Mouse (Mus musculus) cerebellum, adult 9-11 months (tissue): ENCODE measurements around the gene Porcn.
A peak's percentile ranks its signal among the peaks of the same experiment; 100 is the strongest.

Experiments
- DNase-seq: peaks from one replicate; pipeline ENCODE4 v3.0.0; 2022

Porcn gene

DNA sequence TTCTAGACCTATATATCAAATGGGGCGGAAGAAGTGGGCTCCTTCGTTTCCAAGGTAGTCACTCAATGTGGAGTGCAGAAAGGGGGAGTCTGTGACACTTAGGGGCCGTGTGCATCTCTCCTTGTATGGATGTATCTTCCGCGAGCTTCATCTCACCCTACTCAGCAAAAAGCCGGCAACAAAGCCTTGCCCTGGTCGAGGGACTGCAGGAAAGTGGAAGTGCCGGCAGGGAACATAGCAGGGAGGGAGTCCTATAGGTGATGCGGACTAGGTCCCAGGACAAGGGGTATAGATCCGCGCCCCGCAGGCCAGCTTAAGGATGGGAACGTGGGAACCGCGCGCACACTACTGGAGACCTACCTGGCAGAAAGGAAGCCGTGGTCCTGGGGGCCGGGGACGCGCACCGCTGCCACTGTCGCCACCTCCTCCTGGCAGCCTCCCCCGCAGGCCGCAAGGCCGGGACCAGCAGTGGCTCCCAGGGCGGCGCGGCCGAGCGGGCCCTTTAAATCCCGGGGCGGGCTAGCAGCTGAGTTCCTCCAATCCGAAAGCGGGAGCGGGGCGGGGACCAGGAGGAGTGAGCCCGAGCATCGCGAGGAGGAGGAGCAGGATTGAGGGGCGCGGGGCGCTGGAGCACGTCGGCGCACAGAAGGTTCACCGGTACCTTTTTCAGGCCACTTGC is at the start of gene Porcn:
Porcn (minus strand) TSS at position 511 of the 679 bp plus-strand sequence.
- peak; percentile 93 for DNase-seq

DNA sequence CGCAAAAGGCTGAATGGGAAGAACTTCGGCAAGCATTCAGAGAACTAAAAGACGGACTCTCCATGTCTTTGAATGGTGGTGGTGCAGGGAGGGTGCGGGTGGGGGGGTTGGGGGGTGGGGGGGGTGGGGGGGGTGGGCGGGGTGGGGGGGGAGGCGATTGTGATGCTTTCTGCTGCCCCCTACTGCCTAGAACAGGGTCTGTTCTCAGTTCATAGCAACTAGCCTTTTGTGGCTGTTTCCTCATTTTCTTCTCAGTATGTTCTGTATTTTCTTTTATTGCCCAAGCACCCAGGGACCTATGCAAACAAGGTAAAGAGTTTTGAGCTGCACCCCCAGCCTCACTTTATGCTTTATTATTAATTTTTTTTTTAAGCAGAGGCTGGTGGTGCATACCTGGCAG is 49.5 kb upstream of the Porcn start:
- no peak for DNase-seq

DNA sequence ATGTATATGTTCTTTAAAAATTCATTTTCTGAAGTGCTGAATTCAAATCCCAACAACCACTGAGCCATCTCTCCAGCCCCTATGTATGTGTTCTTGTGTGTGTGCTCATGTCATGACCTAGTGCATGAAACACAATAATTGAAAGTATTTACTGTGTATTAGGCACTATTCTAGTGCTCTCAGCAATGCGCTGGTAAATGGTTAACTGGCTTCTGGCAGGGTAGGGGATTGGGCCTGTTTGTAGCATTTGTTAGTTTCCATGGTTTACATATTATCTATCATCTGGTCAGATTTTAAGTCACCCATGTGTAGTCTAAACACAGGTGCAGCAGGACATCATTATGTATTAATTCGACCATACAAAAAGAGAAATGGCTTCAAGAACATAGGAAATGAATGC is 47.4 kb upstream of the Porcn start:
- no peak for DNase-seq

DNA sequence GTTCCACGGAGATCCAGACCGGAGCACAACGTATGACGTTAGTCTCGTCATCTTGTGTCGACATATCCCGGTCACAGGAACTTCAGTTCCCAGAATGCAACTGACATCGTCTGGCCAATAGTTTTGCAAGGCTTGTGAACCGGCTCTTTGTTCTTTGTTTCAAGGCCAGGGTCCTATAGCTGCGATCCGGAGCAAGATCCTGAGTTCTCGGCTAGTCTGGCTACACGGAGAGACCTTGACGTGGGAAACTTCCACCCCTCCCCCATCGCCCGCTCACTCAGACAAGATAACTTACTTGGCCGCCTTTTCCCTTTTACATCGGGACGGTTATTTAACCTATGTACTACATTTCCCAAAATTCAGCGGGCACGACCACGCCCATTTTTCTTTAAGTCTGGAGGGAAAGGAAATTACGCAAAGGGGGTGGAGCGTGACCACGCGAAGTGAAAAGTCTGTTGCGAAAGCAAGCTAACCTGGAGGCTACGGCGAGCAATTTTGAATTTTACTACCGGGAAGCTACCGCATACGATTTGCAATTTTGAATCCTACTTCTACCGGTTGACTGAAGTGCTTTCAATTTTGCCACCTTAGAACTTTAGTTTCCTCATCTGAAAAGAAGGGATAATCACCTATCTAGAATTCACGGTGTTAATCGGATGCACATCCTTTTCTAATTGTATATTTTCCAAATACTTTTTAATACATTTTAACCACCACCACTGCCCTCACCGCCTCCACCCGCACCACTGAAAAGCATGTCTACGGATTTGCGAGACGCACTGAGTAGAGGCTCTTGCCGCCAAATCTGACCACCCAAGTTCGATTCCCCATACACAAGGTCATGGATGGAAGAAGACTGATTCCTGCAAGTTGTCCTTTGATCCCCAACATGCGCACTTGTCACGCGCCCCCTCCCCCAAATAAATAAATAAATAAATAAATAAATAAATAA is 46.3 kb upstream of the Porcn start, which contains the start of gene Ftsj1:
Ftsj1 (minus strand) TSS at position 73 of the 952 bp plus-strand sequence.
- peak; percentile 90 for DNase-seq

- no peak for DNase-seq
These were observed 45.5 kb upstream of the Porcn start for GRCm38 (mm10) chrX:8251789-8252333.

DNA sequence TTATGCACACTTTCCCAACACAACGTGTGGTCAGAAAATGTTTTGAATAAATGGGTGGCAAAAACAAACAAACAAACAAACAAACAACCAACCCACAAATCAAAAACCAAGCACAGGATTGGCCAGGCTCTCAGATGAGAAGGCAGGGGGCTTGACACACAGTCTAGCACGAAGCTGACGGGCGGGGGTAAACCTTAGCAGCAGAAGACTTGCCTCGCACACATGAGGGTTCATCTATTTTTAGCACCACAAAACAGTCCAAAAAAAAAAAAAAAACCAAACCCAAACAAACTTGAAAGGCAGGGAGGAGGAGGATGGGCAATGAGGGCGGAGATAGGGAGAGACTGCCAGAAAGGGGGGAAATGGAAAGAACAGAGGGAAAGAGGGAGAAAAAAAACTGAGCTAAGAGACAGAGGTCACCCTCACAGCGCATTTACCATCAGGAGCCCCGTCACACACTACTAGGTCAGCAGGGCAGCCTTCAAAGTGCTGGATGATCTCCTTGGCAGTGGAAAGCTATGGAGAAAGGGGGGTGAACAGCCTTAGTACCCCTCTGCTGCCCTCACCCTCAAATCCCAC is 42.3 kb upstream of the Porcn start:
- no peak for DNase-seq

GRCm38 (mm10) chrX:8247680-8248079 is 41.4 kb upstream of the Porcn start:
- DNase-seq, result no peak

DNA sequence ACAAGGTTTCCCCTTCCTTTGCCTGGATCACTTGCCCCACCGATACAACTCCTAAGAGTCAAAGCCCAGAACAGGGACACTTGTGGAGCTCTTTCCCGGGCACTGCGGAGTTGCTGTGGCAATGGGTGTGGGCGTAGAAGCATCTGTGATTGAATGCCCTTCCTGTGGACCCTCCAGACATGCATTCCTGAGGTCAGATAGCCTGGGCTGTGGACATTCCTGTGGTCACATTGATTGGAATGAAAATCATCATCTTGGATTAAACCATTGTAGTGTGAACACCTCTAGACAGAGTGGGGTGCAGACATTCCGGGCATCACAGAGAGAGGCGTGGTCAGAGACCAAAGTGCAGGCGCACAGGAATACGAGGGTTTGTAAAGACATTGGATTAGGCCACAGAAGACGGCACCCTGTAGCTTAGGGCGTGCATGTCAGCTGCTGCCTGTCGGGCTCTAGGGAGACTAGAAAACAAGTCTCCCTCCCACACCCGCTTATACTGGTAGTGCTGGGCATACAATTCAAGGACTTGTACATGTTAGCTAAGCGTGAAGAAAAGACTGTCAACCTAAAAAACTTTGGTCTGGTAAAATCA is 32.6 kb upstream of the Porcn start:
- DNase-seq, result no peak

GRCm38 (mm10) chrX:8236704-8237103 is 30.4 kb upstream of the Porcn start:
- no peak for DNase-seq

DNA sequence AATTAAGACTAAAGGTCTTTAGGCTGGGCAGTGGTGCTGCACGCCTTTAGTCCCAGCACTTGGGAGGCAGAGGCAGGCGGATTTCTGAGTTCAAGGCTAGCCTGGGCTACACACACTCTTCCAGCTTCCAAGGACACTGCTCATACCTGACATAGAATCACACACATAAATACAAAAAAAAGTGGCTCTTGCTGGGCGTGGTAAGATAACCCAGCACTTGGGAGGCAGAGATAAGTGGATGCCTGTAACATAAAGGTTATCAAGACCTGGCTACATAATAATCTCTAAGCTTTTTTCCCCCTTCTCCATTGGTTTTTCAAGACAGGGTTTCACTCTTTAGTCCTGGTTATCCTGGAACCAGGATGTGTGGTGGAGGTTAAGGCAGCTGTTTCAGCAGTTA is 27.3 kb upstream of the Porcn start:
- DNase-seq, result no peak

DNA sequence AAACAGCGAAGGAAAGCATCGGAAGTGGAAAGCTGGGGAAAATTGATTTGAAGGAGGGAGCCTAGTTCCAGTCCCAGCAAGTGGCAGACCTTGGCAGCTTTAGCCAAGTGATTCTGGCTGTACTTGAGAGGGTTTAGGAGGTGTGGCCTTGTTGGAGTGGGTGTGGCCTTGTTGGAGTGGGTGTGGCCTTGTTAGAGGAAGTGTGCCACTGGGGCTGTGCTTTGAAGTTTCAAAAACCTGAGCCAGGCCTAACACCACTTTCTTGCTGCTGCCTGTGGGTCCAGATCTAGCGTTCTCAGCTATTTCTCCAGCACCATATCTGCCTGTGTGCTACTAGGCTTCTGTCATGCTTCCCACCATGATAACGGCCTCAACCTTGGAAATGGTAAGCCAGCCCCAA is 23.9 kb upstream of the Porcn start:
- no peak for DNase-seq

GRCm38 (mm10) chrX:8223473-8223872 is 17.1 kb upstream of the Porcn start:
- DNase-seq, result no peak

DNA sequence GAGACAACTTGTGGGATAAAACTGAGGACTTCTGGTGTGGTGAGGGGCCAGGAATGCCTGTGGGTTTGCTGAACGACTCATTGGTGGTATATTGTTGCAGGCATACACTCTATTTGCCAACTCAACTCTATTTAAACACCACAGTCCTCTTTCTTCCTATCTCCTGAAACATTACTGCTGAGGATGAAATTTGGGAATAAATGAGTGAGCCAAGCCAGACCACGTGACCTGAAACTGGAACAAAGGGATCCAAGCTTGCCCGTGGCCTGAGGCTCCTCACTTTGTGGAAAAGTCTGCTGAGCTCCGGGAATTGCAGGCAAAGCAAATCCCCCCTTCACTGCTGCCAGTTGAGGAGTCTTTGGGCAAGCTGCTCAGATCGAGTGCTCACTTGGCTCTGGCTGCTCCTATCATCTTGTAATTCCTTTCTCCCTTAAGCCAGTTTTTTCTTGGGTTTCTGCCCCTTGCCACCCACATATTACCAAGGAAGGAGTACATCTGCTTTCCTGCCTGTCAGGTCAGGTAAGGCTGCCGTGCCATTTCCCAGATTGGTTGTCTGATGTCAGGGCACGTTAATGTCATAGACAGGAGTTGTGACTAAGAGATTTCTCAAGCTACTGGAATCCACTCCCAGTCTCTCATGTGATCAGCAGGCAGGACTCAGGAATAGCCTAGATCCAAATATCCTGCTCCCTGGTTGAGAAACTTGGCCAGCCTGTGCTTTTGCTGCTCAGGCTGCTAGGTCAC is 16.5 kb upstream of the Porcn start:
- DNase-seq, result peak; percentile 66

- DNase-seq, result peak; percentile 76
These were observed 16.0 kb upstream of the Porcn start for GRCm38 (mm10) chrX:8222296-8222677.

GRCm38 (mm10) chrX:8219651-8220050 is 13.3 kb upstream of the Porcn start:
- DNase-seq, result no peak

DNA sequence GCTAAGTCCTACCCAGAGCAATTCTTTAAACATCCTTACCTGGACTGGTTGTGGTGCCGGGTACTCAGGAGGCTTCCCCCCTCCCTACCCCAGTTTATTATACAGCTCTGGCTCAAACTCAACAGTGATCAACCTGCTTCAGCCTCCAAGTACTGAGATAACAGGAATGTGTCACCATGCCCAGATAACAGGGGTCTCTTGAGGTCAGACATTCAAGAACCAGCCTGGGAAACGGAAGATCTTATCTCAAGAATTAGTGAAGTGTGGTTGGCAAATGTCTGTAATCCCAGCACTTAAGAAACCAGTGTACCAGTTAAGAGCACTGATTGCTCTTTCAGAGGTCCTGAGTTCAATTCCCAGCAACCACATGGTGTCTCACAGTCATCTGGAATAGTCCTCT is 11.8 kb upstream of the Porcn start:
- DNase-seq, result no peak

- DNase-seq, result no peak
These were observed 11.1 kb upstream of the Porcn start for GRCm38 (mm10) chrX:8217383-8217782.

GRCm38 (mm10) chrX:8211490-8212207 is 5.3 kb upstream of the Porcn start:
- no peak for DNase-seq

DNA sequence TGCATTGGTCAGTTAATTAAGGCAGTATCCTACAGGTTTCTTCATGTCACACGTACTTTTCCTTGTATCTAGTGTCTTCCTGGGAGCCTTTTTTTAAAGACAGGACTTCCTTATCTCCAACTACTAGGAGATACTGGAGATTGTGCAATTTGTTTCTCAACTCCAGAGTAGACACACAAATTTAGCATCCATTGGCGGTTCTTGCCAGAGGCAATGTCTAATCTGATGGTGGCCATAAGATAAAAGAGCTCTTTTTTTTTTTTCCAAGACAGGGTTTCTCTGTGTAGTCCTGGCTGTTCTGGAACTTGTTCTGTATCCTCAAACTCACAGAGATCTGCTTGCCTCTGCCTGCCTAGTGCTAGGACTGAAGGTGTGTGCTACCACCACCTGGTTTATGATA is 3.4 kb upstream of the Porcn start:
- no peak for DNase-seq

DNA sequence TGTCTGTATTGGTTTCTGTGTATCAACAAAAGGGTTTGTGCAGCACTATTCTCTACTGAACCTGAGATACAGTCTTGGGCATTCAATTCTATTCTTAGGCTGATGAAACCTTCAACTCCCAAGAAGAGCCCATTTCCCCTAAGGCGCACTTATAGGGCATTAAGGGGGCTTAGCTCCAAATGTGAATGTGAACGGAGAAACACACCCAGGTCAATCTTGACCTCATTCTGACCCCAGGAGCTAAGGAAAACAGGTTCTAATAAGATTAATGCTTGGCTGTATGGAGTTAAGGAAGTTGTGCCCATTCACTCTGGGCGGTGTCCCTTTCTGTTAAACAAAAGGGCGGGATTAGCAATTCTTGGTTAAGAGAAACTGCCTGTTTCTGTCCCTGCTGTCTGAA is 899 bp upstream of the Porcn start:
- no peak for DNase-seq

GRCm38 (mm10) chrX:8206694-8207197 is 421 bp upstream of the Porcn start:
- DNase-seq, result no peak
